Mouse (Mus musculus): ENCODE results near the gene Lrrc63.
A peak's percentile ranks its signal among the peaks of the same experiment; 100 is the strongest.

The Lrrc63 gene

GRCm38 (mm10) chr14:75136119-75136966, 5.7 kb upstream of the Lrrc63 start:
- no peak for DNase-seq

GRCm38 (mm10) chr14:75131324-75131935, 749 bp upstream of the Lrrc63 start:
- no peak for DNase-seq

- DNase-seq, result no peak
Observed at GRCm38 (mm10) chr14:75121658-75122057, 9.0 kb downstream of the Lrrc63 start.

GRCm38 (mm10) chr14:75102956-75103355, 27.7 kb downstream of the Lrrc63 start:
- no peak for DNase-seq

GRCm38 (mm10) chr14:75077946-75078345, 52.7 kb downstream of the Lrrc63 start:
- no peak for DNase-seq

GRCm38 (mm10) chr14:75075299-75076180, 55.1 kb downstream of the Lrrc63 start:
- no peak for DNase-seq

GRCm38 (mm10) chr14:75071091-75071490, 59.6 kb downstream of the Lrrc63 start:
- no peak for DNase-seq

GRCm38 (mm10) chr14:75069356-75069979, 61.2 kb downstream of the Lrrc63 start:
- no peak for DNase-seq

- DNase-seq, result no peak
Observed at GRCm38 (mm10) chr14:75068430-75069112, 62.1 kb downstream of the Lrrc63 start.

GRCm38 (mm10) chr14:75065211-75065610, 65.5 kb downstream of the Lrrc63 start:
- no peak for DNase-seq

GRCm38 (mm10) chr14:75064520-75064919, 66.2 kb downstream of the Lrrc63 start:
- DNase-seq, result peak; percentile 4

GRCm38 (mm10) chr14:75063936-75064335, 66.7 kb downstream of the Lrrc63 start:
- no peak for DNase-seq

- no peak for DNase-seq
Observed at GRCm38 (mm10) chr14:75060562-75060961, 70.1 kb downstream of the Lrrc63 start.

- DNase-seq, result no peak
Observed at GRCm38 (mm10) chr14:75056861-75057431, 73.7 kb downstream of the Lrrc63 start.

- no peak for DNase-seq
Observed at GRCm38 (mm10) chr14:75054455-75055343, 76.0 kb downstream of the Lrrc63 start.

GRCm38 (mm10) chr14:75052451-75052850, 78.2 kb downstream of the Lrrc63 start:
- DNase-seq, result no peak

- DNase-seq, result no peak
Observed at GRCm38 (mm10) chr14:75045184-75045583, 85.5 kb downstream of the Lrrc63 start.

- no peak for DNase-seq
Observed at GRCm38 (mm10) chr14:75035431-75035830, 95.2 kb downstream of the Lrrc63 start.

Data from cerebellum, adult 9-11 months (tissue).